Mouse (Mus musculus): ENCODE results near the gene Mipol1. TPM values are rescaled to one million over a fixed set of nuclear protein-coding genes. Genes with fewer than 3 reads are reported as not detected.
"Not testable (repeated sequence)": the region's sequence is repeated elsewhere in the genome, so short reads cannot be mapped to it uniquely, and the experiment has no call there.

Gene Mipol1
- polyA plus RNA-seq, 1 experiment from 2014 or later: 10.6 TPM

GRCm38 (mm10) chr12:57201901-57202300, 28.3 kb upstream of the Mipol1 start:
- WGBS: 95% methylated on average over 3 of the region's 3 CpGs

GRCm38 (mm10) chr12:57204276-57204851, 25.9 kb upstream of the Mipol1 start:
- H3K9ac ChIP-seq: no peak overlapping the region
- 86% methylated on average over 4 of the region's 4 CpGs for WGBS
- ATAC-seq (ENCODE audit: insufficient number of reproducible peaks, insufficient read depth, low FRiP score, low TSS enrichment): no peak

More at GRCm38 (mm10) chr12:57201901-57202300, 28.3 kb upstream of the Mipol1 start:
- Histone ChIP-seq H3K4me3 (no peak overlapping the region), H3K36me3 (no peaks in the 10 kb centered on the region), H3K4me2 (replicated peaks) (no peak overlapping the region), H3K9ac (no peak overlapping the region), H3K27ac (no peak overlapping the region), H3K4me1 (no peaks in the 10 kb centered on the region), H3K27me3 (peaks cover 16% of the 10 kb centered on the region; the same call in 1 of the 2 replicates), H3K9me3 (no peaks in the 10 kb centered on the region)
- no peak for ATAC-seq (ENCODE audit: insufficient number of reproducible peaks, insufficient read depth, low FRiP score, low TSS enrichment)

GRCm38 (mm10) chr12:57211353-57212311, 18.6 kb upstream of the Mipol1 start:
- Histone ChIP-seq H3K9me3 (no peaks in the 10 kb centered on the region), H3K27ac (no peak overlapping the region), H3K9ac (peak overlapping the region; percentile 65), H3K4me2 (replicated peaks) (peak overlapping the region; percentile 83), H3K36me3 (no peaks in the 10 kb centered on the region), H3K27me3 (no peaks in the 10 kb centered on the region), H3K4me1 (no peaks in the 10 kb centered on the region; the same call in 1 of the 2 replicates), H3K4me3 (peak overlapping the region; percentile 42)
- peak; percentile 75; the same call in 1 of the 2 replicates for ATAC-seq (ENCODE audit: insufficient number of reproducible peaks, insufficient read depth, low FRiP score, low TSS enrichment)
- WGBS: 7% methylated on average over 30 of the region's 30 CpGs

More at GRCm38 (mm10) chr12:57204276-57204851, 25.9 kb upstream of the Mipol1 start:
- Histone ChIP-seq H3K27ac (no peak overlapping the region), H3K4me3 (no peak overlapping the region), H3K9me3 (no peaks in the 10 kb centered on the region), H3K36me3 (no peaks in the 10 kb centered on the region), H3K27me3 (no peaks in the 10 kb centered on the region), H3K4me2 (replicated peaks) (no peak overlapping the region), H3K4me1 (no peaks in the 10 kb centered on the region)

GRCm38 (mm10) chr12:57212463-57212862, 17.8 kb upstream of the Mipol1 start:
- H3K27me3 ChIP-seq; H3K4me1 ChIP-seq; H3K9ac ChIP-seq; H3K36me3 ChIP-seq; H3K4me2 ChIP-seq (replicated peaks); ATAC-seq (ENCODE audit: insufficient number of reproducible peaks, insufficient read depth, low FRiP score, low TSS enrichment); H3K27ac ChIP-seq; H3K4me3 ChIP-seq; H3K9me3 ChIP-seq: not testable (repeated sequence)
- WGBS: 92% methylated on average over 5 of the region's 5 CpGs

- WGBS: 82% methylated on average over 9 of the region's 9 CpGs
- Histone ChIP-seq H3K4me3 (no peak overlapping the region), H3K27ac (no peak overlapping the region), H3K9me3 (no peaks in the 10 kb centered on the region), H3K27me3 (no peaks in the 10 kb centered on the region), H3K4me2 (replicated peaks) (no peak overlapping the region), H3K36me3 (no peaks in the 10 kb centered on the region), H3K4me1 (no peaks in the 10 kb centered on the region), H3K9ac (no peak overlapping the region)
- no peak for ATAC-seq (ENCODE audit: insufficient number of reproducible peaks, insufficient read depth, low FRiP score, low TSS enrichment)
Measured at GRCm38 (mm10) chr12:57226411-57226810, 3.8 kb upstream of the Mipol1 start.

GRCm38 (mm10) chr12:57227776-57228175, 2.5 kb upstream of the Mipol1 start:
- Histone ChIP-seq H3K4me2 (replicated peaks) (no peak overlapping the region), H3K36me3 (no peaks in the 10 kb centered on the region), H3K9ac (no peak overlapping the region), H3K27me3 (no peaks in the 10 kb centered on the region), H3K9me3 (no peaks in the 10 kb centered on the region), H3K4me1 (no peaks in the 10 kb centered on the region), H3K4me3 (no peak overlapping the region), H3K27ac (no peak overlapping the region)
- ATAC-seq (ENCODE audit: insufficient number of reproducible peaks, insufficient read depth, low FRiP score, low TSS enrichment): no peak
- 73% methylated on average over 5 of the region's 8 CpGs for WGBS

- WGBS: 29% methylated on average over 4 of the region's 4 CpGs
Measured at GRCm38 (mm10) chr12:57229703-57230102, 524 bp upstream of the Mipol1 start.

GRCm38 (mm10) chr12:57231085-57231875, 1.1 kb downstream of the Mipol1 start:
- peak overlapping the region; percentile 78; the same call in 1 of the 2 replicates for H3K9ac ChIP-seq
- no peaks in the 10 kb centered on the region for H3K4me1 ChIP-seq
- H3K27me3 ChIP-seq: no peaks in the 10 kb centered on the region
- H3K36me3 ChIP-seq: peaks cover 8% of the 10 kb centered on the region
- WGBS: 72% methylated on average over 14 of the region's 14 CpGs
- H3K9me3 ChIP-seq: no peaks in the 10 kb centered on the region
- H3K4me2 ChIP-seq (replicated peaks): peak overlapping the region; percentile 47
- peak overlapping the region; percentile 70 for H3K4me3 ChIP-seq
- ATAC-seq (ENCODE audit: insufficient number of reproducible peaks, insufficient read depth, low FRiP score, low TSS enrichment): no peak
- H3K27ac ChIP-seq: no peak overlapping the region

More at GRCm38 (mm10) chr12:57229703-57230102, 524 bp upstream of the Mipol1 start:
- Histone ChIP-seq H3K36me3 (peaks cover 1% of the 10 kb centered on the region), H3K9me3 (no peaks in the 10 kb centered on the region), H3K27ac (peak overlapping the region; percentile 89), H3K27me3 (no peaks in the 10 kb centered on the region), H3K4me1 (no peaks in the 10 kb centered on the region), H3K9ac (peak overlapping the region; percentile 78; the same call in 1 of the 2 replicates), H3K4me2 (replicated peaks) (peak overlapping the region; percentile 47), H3K4me3 (peak overlapping the region; percentile 70)
- 0 out of 2 replicates have a peak, but pooled peaks have one; percentile 2 for ATAC-seq (ENCODE audit: insufficient number of reproducible peaks, insufficient read depth, low FRiP score, low TSS enrichment)

GRCm38 (mm10) chr12:57233386-57233785, 3.2 kb downstream of the Mipol1 start:
- H3K36me3 ChIP-seq: peaks cover 11% of the 10 kb centered on the region
- no peak for ATAC-seq (ENCODE audit: insufficient number of reproducible peaks, insufficient read depth, low FRiP score, low TSS enrichment)
- no peaks in the 10 kb centered on the region for H3K9me3 ChIP-seq
- H3K4me1 ChIP-seq: no peaks in the 10 kb centered on the region
- no peak overlapping the region for H3K27ac ChIP-seq
- no peak overlapping the region for H3K4me3 ChIP-seq
- H3K4me2 ChIP-seq (replicated peaks): no peak overlapping the region
- H3K9ac ChIP-seq: no peak overlapping the region
- 89% methylated on average over 5 of the region's 5 CpGs for WGBS
- no peaks in the 10 kb centered on the region for H3K27me3 ChIP-seq

- peaks cover 23% of the 10 kb centered on the region for H3K36me3 ChIP-seq
- H3K27me3 ChIP-seq: no peaks in the 10 kb centered on the region
- H3K27ac ChIP-seq: no peak overlapping the region
- no peak overlapping the region for H3K4me3 ChIP-seq
- no peaks in the 10 kb centered on the region for H3K4me1 ChIP-seq
- no peaks in the 10 kb centered on the region for H3K9me3 ChIP-seq
- no peak overlapping the region for H3K4me2 ChIP-seq (replicated peaks)
- ATAC-seq (ENCODE audit: insufficient number of reproducible peaks, insufficient read depth, low FRiP score, low TSS enrichment): no peak
- H3K9ac ChIP-seq: no peak overlapping the region
- 89% methylated on average over 5 of the region's 5 CpGs for WGBS
Measured at GRCm38 (mm10) chr12:57243671-57244495, 13.7 kb downstream of the Mipol1 start.
